Mouse (Mus musculus): ENCODE data around the gene Rhoj.
"Not testable (repeated sequence)": the region's sequence is repeated elsewhere in the genome, so short reads cannot be mapped to it uniquely, and the experiment has no call there.

The Rhoj gene

GRCm38 (mm10) chr12:75394011-75394773 lies 86.1 kb downstream of the Rhoj start:
- DNase-seq (ENCODE audit: low spot score): no peak

GRCm38 (mm10) chr12:75396616-75397015 lies 88.5 kb downstream of the Rhoj start:
- DNase-seq (ENCODE audit: low spot score): no peak

- DNase-seq (ENCODE audit: low spot score): no peak
These were observed 89.0 kb downstream of the Rhoj start for GRCm38 (mm10) chr12:75397077-75397476.

GRCm38 (mm10) chr12:75412964-75413363 lies 104.8 kb downstream of the Rhoj start:
- no peak for DNase-seq (ENCODE audit: low spot score)

GRCm38 (mm10) chr12:75414991-75415390 lies 106.9 kb downstream of the Rhoj start:
- no peak for DNase-seq (ENCODE audit: low spot score)

GRCm38 (mm10) chr12:75416681-75417080 lies 108.6 kb downstream of the Rhoj start, which contains the start of gene Gphb5:
Gene Gphb5, minus strand, starts transcription at chr12:75416781.
- no peak for DNase-seq (ENCODE audit: low spot score)

- DNase-seq (ENCODE audit: low spot score): no peak
These were observed 116.2 kb downstream of the Rhoj start for GRCm38 (mm10) chr12:75424359-75424758.

- DNase-seq (ENCODE audit: low spot score): no peak
These were observed 116.7 kb downstream of the Rhoj start for GRCm38 (mm10) chr12:75424817-75425216.

GRCm38 (mm10) chr12:75425882-75426281 lies 117.8 kb downstream of the Rhoj start:
- DNase-seq (ENCODE audit: low spot score): no peak

GRCm38 (mm10) chr12:75428719-75429118 lies 120.6 kb downstream of the Rhoj start:
- no peak for DNase-seq (ENCODE audit: low spot score)

- no peak for DNase-seq (ENCODE audit: low spot score)
These were observed 121.7 kb downstream of the Rhoj start for GRCm38 (mm10) chr12:75429685-75430396.

GRCm38 (mm10) chr12:75432400-75432799 lies 124.3 kb downstream of the Rhoj start:
- not testable (repeated sequence) for DNase-seq (ENCODE audit: low spot score)

GRCm38 (mm10) chr12:75446245-75446644 lies 138.1 kb downstream of the Rhoj start:
- no peak for DNase-seq (ENCODE audit: low spot score)

- no peak for DNase-seq (ENCODE audit: low spot score)
These were observed 140.8 kb downstream of the Rhoj start for GRCm38 (mm10) chr12:75448921-75449320.

- DNase-seq (ENCODE audit: low spot score): no peak
These were observed 141.4 kb downstream of the Rhoj start for GRCm38 (mm10) chr12:75449475-75449966.

- no peak for DNase-seq (ENCODE audit: low spot score)
These were observed 141.9 kb downstream of the Rhoj start for GRCm38 (mm10) chr12:75450011-75450410.

GRCm38 (mm10) chr12:75450592-75450991 lies 142.5 kb downstream of the Rhoj start:
- DNase-seq (ENCODE audit: low spot score): no peak
